Mouse (Mus musculus) bone marrow, adult 2 months (tissue): Measurements from ENCODE around the gene C1qbp. TPM values are rescaled to one million over a fixed set of nuclear protein-coding genes. Genes with fewer than 3 reads are reported as not detected.
A peak's percentile ranks its signal among the peaks of the same experiment; 100 is the strongest.

Experiments used
- H3K27ac ChIP-seq: fragments of 200-500 bp; 2 replicates; pipeline ENCODE4 v1.5.1; 2012; ENCODE audit warnings: low read depth, mild to moderate bottlenecking, control low read depth, inconsistent platforms, low read length; ENCODE audit not compliant: control insufficient read depth, poor library complexity, insufficient read depth
- H3K4me1 ChIP-seq: fragments of 200-500 bp; 2 replicates; pipeline ENCODE4 v1.6.1; 2011; ENCODE audit warnings: low read length; ENCODE audit not compliant: control insufficient read depth, insufficient read depth
- H3K4me3 ChIP-seq: fragments of 200-500 bp; replicated peaks from 2 replicates; pipeline ENCODE3; 2011; ENCODE audit warnings: mild to moderate bottlenecking, low read depth, low read length, control low read depth; ENCODE audit not compliant: control insufficient read depth
- CTCF ChIP-seq: fragments of 200-500 bp; IDR thresholded peaks from 2 replicates; pipeline ENCODE4 v1.5.1; 2011; ENCODE audit warnings: low read length, control low read depth; ENCODE audit not compliant: control insufficient read depth, insufficient read depth
- POLR2A ChIP-seq: fragments of 200-500 bp; IDR thresholded peaks from 2 replicates; pipeline ENCODE4 v1.6.1; 2011; ENCODE audit warnings: low read depth, mild to moderate bottlenecking, control low read depth, low read length, borderline replicate concordance; ENCODE audit not compliant: control insufficient read depth
- WGBS: fragments of 180-500 bp; shearing (Covaris S2); methylation state at CpG from one replicate; pipeline ENCODE4 v1.1.7; 2018; 5-methylcytosine and 5-hydroxymethylcytosine counted together
- polyA plus RNA-seq: library from polyadenylated mRNA; stranded (reverse); fragments of >200 nt; gene quantifications from 2 replicates; pipeline ENCODE4 v1.2.4, GENCODE M21; 2011; ENCODE audit warnings: low replicate concordance; ENCODE audit not compliant: missing spikeins, insufficient read depth, insufficient read length

Gene C1qbp
- polyA plus RNA-seq, 1 experiment = 84.8 TPM

- Histone ChIP-seq H3K4me3 (no peak overlapping the region), H3K27ac (no peak overlapping the region), H3K4me1 (no peaks in the 10 kb centered on the region; the same call in 1 of the 2 replicates)
- TF ChIP-seq CTCF = no peak
- no peak for TF ChIP-seq POLR2A
- 84% methylated on average over 7 of the region's 7 CpGs for WGBS
Measured at GRCm38 (mm10) chr11:71012743-71013142, 29.9 kb upstream of the C1qbp start.

- no peak overlapping the region for H3K27ac ChIP-seq
- TF ChIP-seq POLR2A (no peak), CTCF (no peak)
- 42% methylated on average over 3 of the region's 3 CpGs for WGBS
- peaks cover 1% of the 10 kb centered on the region; the same call in 1 of the 2 replicates for H3K4me1 ChIP-seq
- no peak overlapping the region for H3K4me3 ChIP-seq
Measured at GRCm38 (mm10) chr11:71008321-71008720, 25.5 kb upstream of the C1qbp start.

- no peak overlapping the region for H3K27ac ChIP-seq
- 78% methylated on average over 7 of the region's 7 CpGs for WGBS
Measured at GRCm38 (mm10) chr11:71007831-71008230, 25.0 kb upstream of the C1qbp start.

GRCm38 (mm10) chr11:71007026-71007425, 24.2 kb upstream of the C1qbp start:
- 89% methylated on average over 6 of the region's 6 CpGs for WGBS
- H3K4me3 ChIP-seq = no peak overlapping the region
- no peak overlapping the region for H3K27ac ChIP-seq
- peaks cover 1% of the 10 kb centered on the region; the same call in 1 of the 2 replicates for H3K4me1 ChIP-seq
- TF ChIP-seq CTCF = no peak
- TF ChIP-seq POLR2A = no peak

More at GRCm38 (mm10) chr11:71007831-71008230, 25.0 kb upstream of the C1qbp start:
- Histone ChIP-seq H3K4me3 (no peak overlapping the region), H3K4me1 (peaks cover 1% of the 10 kb centered on the region; the same call in 1 of the 2 replicates)
- TF ChIP-seq POLR2A = no peak
- TF ChIP-seq CTCF = no peak

- 33% methylated on average over 5 of the region's 5 CpGs for WGBS
- no peak overlapping the region for H3K27ac ChIP-seq
- peaks cover 1% of the 10 kb centered on the region; the same call in 1 of the 2 replicates for H3K4me1 ChIP-seq
- TF ChIP-seq CTCF = no peak
- no peak for TF ChIP-seq POLR2A
- H3K4me3 ChIP-seq = no peak overlapping the region
Measured at GRCm38 (mm10) chr11:71005046-71005445, 22.2 kb upstream of the C1qbp start.

GRCm38 (mm10) chr11:71004316-71004773, 21.5 kb upstream of the C1qbp start, which contains the start of gene Dhx33:
Gene Dhx33 (minus strand): TSS chr11:71004437.
- Histone ChIP-seq H3K4me1 (peaks cover 1% of the 10 kb centered on the region; the same call in 1 of the 2 replicates), H3K4me3 (peak within 1 kb of the TSS; percentile 86), H3K27ac (peak within 1 kb of the TSS; percentile 50)
- TF ChIP-seq POLR2A = no peak
- TF ChIP-seq CTCF = 0 out of 2 replicates have a peak, but pooled peaks have one; percentile 20
- WGBS = under 1% methylated on average over 35 of the region's 35 CpGs

GRCm38 (mm10) chr11:71003611-71004315, 20.9 kb upstream of the C1qbp start:
- peaks cover 1% of the 10 kb centered on the region; the same call in 1 of the 2 replicates for H3K4me1 ChIP-seq
- no peak for TF ChIP-seq CTCF
- no peak; the same call in 1 of the 2 replicates for TF ChIP-seq POLR2A
- H3K4me3 ChIP-seq = peak overlapping the region; percentile 86
- peak overlapping the region; percentile 50 for H3K27ac ChIP-seq
- under 1% methylated on average over 49 of the region's 49 CpGs for WGBS

GRCm38 (mm10) chr11:71001167-71001566, 18.3 kb upstream of the C1qbp start:
- Histone ChIP-seq H3K4me3 (no peak overlapping the region), H3K27ac (no peak overlapping the region), H3K4me1 (peaks cover 1% of the 10 kb centered on the region; the same call in 1 of the 2 replicates)
- 91% methylated on average over 4 of the region's 4 CpGs for WGBS
- no peak for TF ChIP-seq CTCF
- no peak for TF ChIP-seq POLR2A

GRCm38 (mm10) chr11:70982030-70982429, 796 bp downstream of the C1qbp start:
- peak overlapping the region; percentile 77 for H3K4me3 ChIP-seq
- 3% methylated on average over 12 of the region's 12 CpGs for WGBS
- TF ChIP-seq CTCF (no peak), POLR2A (no peak)
- no peak overlapping the region for H3K27ac ChIP-seq
- peaks cover 1% of the 10 kb centered on the region; the same call in 1 of the 2 replicates for H3K4me1 ChIP-seq
